Mouse (Mus musculus): ENCODE results near the gene Sgtb.

GRCm38 (mm10) chr13:104063061-104063460 lies 46.5 kb upstream of the Sgtb start:
- TF ChIP-seq POLR2A (IDR thresholded peaks at IDR 0.05; ENCODE audit: borderline replicate concordance, control insufficient read depth, low read depth, low read length) (no peak), CTCF (IDR thresholded peaks at IDR 0.05; ENCODE audit: control insufficient read depth, insufficient read depth, low read length) (no peak)
